Mouse (Mus musculus) activated CD4-positive, CD25-positive, alpha-beta regulatory T cell (primary cell): Measurements from ENCODE around the gene Cnih4. TPM values are rescaled to one million over a fixed set of nuclear protein-coding genes. Genes with fewer than 3 reads are reported as not detected.

Source experiments
- polyA plus RNA-seq, 2 experiments: library from polyadenylated mRNA; unstranded; fragments of 100-300 nt; shearing (Covaris generic); gene quantifications; one replicate each; pipeline ENCODE4 v1.2.1; 2017

The Cnih4 gene
- polyA plus RNA-seq = 10 to 100 TPM; 76.6 to 82.4 TPM

DNA sequence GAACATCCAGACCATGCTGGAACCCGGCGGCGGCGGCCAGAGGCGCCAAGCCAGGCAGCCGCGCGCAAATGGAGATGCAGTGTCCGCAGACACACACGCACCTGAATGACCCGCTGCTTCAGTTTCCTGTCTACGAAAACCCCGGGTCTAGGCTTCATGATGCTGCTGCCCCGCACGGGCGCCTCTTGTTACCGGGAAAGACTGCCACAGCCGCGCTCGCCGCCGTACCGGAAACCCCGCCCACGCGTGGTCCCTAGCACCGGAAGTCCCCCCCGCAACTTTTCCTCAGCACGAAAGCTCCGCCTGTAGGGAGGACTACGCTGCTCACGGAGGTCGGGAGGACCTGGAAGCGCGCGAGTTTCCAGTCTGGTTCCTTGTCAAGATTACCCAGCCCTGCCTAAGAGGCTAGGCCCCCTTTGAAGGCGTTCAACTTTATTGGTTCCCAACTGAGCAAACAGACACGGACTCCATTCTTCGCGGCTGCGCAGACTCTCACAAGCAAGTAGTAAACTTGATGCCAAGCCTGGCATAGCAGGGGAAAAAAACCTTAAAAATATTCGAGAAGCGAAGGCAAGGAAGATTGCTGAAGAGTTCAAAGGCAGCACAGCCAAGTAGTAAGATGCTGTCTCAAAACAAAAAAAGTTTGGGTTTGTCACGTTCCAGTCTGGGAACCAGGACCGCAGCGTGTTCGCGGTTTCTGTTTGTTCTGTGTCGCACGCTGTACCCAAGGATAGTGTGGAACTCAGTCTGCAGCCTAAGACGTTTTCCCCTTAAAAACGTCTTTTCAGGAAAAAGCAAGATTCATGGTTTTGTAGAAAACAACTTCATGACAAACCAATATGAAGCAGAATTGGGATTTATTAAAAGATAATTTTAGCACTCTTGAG, at the start of gene Cnih4, which contains the start of gene Nvl:
TSS of gene Cnih4 (plus strand) at position 744 of the 887 bp plus-strand sequence.
TSS of gene Nvl (minus strand) at position 255 of the 887 bp plus-strand sequence.

DNA sequence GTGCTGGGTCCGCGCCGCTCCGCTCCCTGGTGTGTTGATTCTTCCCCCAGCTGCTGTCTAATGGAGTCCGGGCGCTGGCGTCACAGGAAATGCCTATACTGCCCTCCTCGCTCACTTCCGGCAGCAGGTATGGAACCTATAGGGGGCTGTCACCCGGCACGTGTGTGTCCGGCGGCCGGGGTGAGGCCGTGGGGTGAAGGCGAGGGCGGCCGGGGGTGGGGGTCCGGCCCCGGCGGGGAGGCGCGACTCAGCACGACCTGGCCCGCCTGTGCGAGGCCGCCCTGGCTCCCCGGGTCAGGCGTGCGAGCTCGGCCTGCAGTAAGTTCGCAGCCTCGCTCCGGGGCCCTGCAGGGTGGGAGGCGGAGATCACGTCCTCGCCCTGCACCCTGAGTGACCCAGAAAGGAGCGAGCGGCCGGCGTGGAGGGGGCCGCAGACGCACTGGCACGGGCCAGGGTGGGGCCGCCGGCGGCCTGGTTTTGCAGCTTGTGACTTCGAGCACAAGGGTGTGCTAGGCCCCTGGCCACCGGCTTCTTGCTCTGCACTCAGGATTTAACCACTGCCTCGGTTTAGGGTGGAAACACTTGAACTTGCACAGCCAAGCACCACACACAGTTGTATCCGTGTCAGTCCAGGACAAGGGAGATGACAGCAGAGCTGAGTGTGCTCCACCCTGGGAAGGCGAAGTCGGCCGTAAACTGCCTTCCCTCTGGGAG, 67.6 kb downstream of the Cnih4 start, which contains the start of gene Wdr26:
TSS of gene Wdr26 (minus strand) at position 82 of the 714 bp plus-strand sequence.

Other genes starting within 250 kb of the Cnih4 start
- 10 to 100 TPM; 69.6 to 97.1 TPM for gene Pycr2, start 240.4 kb upstream of the Cnih4 start, polyA plus RNA-seq
- under 1 TPM in 1 of 2 experiments, not detected in 1; 0.88 TPM for gene Lefty1, start 209.7 kb upstream of the Cnih4 start, polyA plus RNA-seq
- 10 to 100 TPM; 21.7 to 42.5 TPM for gene Tmem63a, start 202.3 kb upstream of the Cnih4 start, polyA plus RNA-seq
- 100 to 1,000 TPM; 158 to 201 TPM for gene Ephx1, start 123.8 kb upstream of the Cnih4 start, polyA plus RNA-seq
- gene 9130409I23Rik, start 93.5 kb upstream of the Cnih4 start, polyA plus RNA-seq = under 1 TPM in 1 of 2 experiments, not detected in 1; 0.14 TPM
- gene Nvl, start 489 bp upstream of the Cnih4 start, polyA plus RNA-seq = 10 to 100 TPM; 21.5 to 23.7 TPM
- gene Wdr26, start 67.3 kb downstream of the Cnih4 start, polyA plus RNA-seq = 10 to 100 TPM; 67.4 to 70.0 TPM
- gene Cnih3, start 207.9 kb downstream of the Cnih4 start, polyA plus RNA-seq = under 1 TPM in 1 of 2 experiments, not detected in 1; 0.50 TPM